Mouse (Mus musculus): Measurements from ENCODE around the gene Tpx2.

- no peak for TF ChIP-seq POLR2A (IDR thresholded peaks at IDR 0.05; ENCODE audit: insufficient read depth, low read length)
- TF ChIP-seq EP300 (IDR thresholded peaks at IDR 0.05; ENCODE audit: insufficient read depth, low read depth, low read length): no peak
Measured at GRCm38 (mm10) chr2:152806037-152806436, 41.7 kb upstream of the Tpx2 start.
